Mouse (Mus musculus) stomach, embryonic 15.5 days (tissue): ENCODE data around the gene Rhbdd1. TPM values are rescaled to one million over a fixed set of nuclear protein-coding genes. Genes with fewer than 3 reads are reported as not detected.

ENCODE experiments used
- ATAC-seq: fragments of 200-750 bp; cut with Nextera tagmentation; 2 replicates; pipeline ENCODE4 v1.8.0; 2017; ENCODE audit warnings: low read depth, moderate number of reproducible peaks, moderate TSS enrichment; ENCODE audit not compliant: insufficient read depth, low FRiP score
- H3K27ac ChIP-seq: fragments of 300-500 bp; sonication (generic); 2 replicates; pipeline ENCODE4 v1.5.1; 2015; ENCODE audit warnings: mild to moderate bottlenecking, inconsistent platforms
- H3K27me3 ChIP-seq: fragments of 300-500 bp; sonication (generic); replicated peaks from 2 replicates; pipeline ENCODE4 v1.6.1; 2015; ENCODE audit warnings: inconsistent platforms
- H3K36me3 ChIP-seq: fragments of 300-500 bp; sonication (generic); 2 replicates; pipeline ENCODE4 v1.6.1; 2015; ENCODE audit warnings: inconsistent platforms
- H3K4me1 ChIP-seq: fragments of 300-500 bp; sonication (generic); 2 replicates; pipeline ENCODE4 v1.6.1; 2015; ENCODE audit warnings: inconsistent platforms
- H3K4me2 ChIP-seq: fragments of 300-500 bp; sonication (generic); 2 replicates; pipeline ENCODE4 v1.6.1; 2015; ENCODE audit warnings: mild to moderate bottlenecking, inconsistent platforms
- H3K4me3 ChIP-seq: fragments of 300-500 bp; sonication (generic); replicated peaks from 2 replicates; pipeline ENCODE4 v1.5.1; 2015; ENCODE audit warnings: inconsistent platforms
- H3K9ac ChIP-seq: fragments of 300-500 bp; sonication (generic); 2 replicates; pipeline ENCODE4 v1.6.1; 2015; ENCODE audit warnings: inconsistent platforms
- H3K9me3 ChIP-seq: fragments of 300-500 bp; sonication (generic); 2 replicates; pipeline ENCODE4 v1.6.1; 2016; ENCODE audit warnings: inconsistent platforms
- WGBS: fragments of 180-500 bp; shearing (Covaris S2); methylation state at CpG from one replicate; pipeline ENCODE4 v1.1.7; 2015; 5-methylcytosine and 5-hydroxymethylcytosine counted together
- polyA plus RNA-seq: library from polyadenylated mRNA; unstranded; fragments of >200 nt; fragmentation: Nextera tagmentation; extraction: Ambion mirVana; gene quantifications from 2 replicates; pipeline ENCODE4 v1.2.1, GENCODE M21; 2015

Rhbdd1 gene
- polyA plus RNA-seq, 1 experiment from 2014 or later: 10.7 TPM

DNA sequence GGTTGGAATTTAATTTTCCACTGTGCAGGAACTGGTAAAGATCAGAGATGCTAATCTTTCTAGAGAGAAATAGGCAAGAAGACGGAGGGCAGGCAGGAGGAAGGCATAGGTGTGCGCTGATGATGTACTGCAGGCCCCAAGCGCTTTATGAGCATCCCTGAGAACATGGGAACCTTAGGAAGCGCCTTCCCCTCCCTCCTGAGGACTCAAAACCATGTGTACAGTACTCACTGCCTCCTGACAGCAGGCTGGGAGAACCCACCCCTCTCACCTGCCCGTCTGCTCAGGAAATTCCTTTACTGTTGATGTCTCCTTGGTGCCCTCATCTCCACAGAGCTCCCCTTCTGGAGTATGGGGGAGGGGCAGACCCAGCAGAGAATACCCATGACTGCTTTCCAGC, 95.3 kb downstream of the Rhbdd1 start:
- Histone ChIP-seq H3K4me1 (no peaks in the 10 kb centered on the region), H3K9ac (no peak overlapping the region), H3K9me3 (no peaks in the 10 kb centered on the region), H3K27ac (no peak overlapping the region), H3K4me3 (no peak overlapping the region), H3K27me3 (no peaks in the 10 kb centered on the region), H3K36me3 (no peaks in the 10 kb centered on the region), H3K4me2 (no peak overlapping the region)
- 67% methylated on average over 5 of the region's 5 CpGs for WGBS
- no peak for ATAC-seq

DNA sequence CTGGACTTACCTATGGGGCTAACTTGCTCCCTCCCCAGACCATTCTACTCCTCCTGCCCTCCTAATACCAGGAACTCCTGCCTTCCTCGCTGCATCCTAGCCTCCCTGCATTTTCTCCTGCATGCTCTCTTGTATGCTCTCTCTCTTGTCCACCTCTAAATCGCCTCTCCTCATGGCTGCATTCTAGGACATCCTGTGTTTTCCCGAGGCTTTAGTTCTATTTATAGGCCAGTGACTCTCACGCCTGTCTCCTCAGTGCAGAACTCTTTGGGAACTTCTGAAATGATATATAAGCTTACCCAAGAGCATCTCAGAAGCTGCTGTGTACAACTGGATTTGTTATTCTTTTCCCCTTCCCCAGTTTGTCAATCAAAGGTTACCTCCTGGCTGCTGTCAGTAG, 95.8 kb downstream of the Rhbdd1 start:
- WGBS: 44% methylated on average over 4 of the region's 4 CpGs
- no peak for ATAC-seq

DNA sequence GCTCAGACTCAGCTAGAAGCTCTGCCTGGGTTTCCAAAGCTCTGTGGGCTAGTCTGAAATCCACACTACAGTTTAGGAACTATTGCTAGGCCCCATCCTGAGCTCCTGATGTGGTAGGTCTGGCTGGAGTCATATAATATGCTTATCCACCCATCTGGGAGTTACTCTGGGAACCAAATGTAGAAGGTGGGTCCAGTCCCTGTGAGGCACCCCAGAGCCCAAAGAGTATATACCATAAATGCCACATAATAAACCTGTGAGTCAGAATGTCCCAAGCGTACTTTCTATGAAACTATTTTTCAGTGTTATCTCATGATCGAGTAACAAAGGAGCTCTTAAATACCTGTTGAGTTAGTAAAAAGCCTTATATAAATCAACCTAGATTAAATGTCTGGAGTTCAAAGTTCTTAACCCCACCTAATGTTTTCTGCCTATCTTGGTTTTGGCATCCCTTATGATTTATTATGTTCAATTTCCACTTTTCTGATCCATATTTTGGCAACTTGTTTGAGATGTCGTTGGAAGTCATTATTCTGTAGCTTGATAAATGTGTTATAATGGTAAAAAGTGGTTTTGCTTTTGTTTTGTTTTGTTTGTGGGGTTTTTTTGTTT, 98.3 kb downstream of the Rhbdd1 start:
- Histone ChIP-seq H3K9me3 (no peaks in the 10 kb centered on the region), H3K27ac (no peak overlapping the region), H3K27me3 (no peaks in the 10 kb centered on the region), H3K4me3 (no peak overlapping the region), H3K36me3 (no peaks in the 10 kb centered on the region), H3K4me1 (no peaks in the 10 kb centered on the region), H3K4me2 (no peak overlapping the region), H3K9ac (no peak overlapping the region)
- ATAC-seq: no peak
- WGBS: 65% methylated on average over 3 of the region's 3 CpGs

More for the DNA sequence above, 95.8 kb downstream of the Rhbdd1 start:
- Histone ChIP-seq H3K27me3 (no peaks in the 10 kb centered on the region), H3K4me3 (no peak overlapping the region), H3K9me3 (no peaks in the 10 kb centered on the region), H3K9ac (no peak overlapping the region), H3K27ac (no peak overlapping the region), H3K4me2 (no peak overlapping the region), H3K4me1 (no peaks in the 10 kb centered on the region), H3K36me3 (no peaks in the 10 kb centered on the region)

DNA sequence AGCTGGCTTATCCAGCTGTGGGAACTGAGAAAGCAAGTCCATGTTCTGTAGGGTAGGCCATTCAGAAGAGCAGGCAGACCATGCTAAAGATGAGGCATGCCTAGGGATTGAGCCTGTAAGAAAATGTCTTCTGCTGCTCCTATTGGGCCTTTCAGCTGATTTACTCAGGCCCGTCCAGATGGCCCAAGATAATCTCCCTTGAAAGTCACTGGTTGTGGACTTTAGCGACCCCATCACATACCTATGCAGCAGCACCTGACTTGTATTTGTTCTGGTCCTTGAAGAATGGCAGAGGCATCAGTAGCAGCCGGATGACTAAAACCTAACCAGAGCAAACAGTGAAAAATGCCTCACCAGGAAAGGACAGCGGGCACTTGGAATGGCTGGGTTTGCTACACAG, 99.4 kb downstream of the Rhbdd1 start:
- H3K27me3 ChIP-seq: no peaks in the 10 kb centered on the region
- WGBS: 67% methylated on average over 4 of the region's 4 CpGs
- ATAC-seq: no peak

DNA sequence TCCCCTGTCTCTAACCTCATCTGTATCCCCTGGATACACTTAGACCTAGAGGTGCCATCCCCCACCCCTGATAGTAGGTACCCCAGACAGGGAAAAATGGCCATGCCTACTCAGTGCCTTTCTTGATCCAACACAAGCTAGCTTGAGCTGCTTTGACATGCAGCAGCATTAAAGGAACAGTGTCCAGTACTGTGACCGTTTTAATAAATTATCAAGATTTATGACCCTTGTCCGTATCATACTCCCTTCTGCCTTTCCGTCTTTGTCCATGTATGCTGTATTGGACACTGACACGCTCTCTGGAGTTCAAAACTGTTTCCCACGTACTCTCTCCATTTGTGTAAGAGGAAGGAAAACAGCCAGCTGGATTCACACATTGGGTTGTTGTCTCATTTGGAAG, 111.5 kb downstream of the Rhbdd1 start:
- no peaks in the 10 kb centered on the region for H3K36me3 ChIP-seq
- H3K9ac ChIP-seq: no peak overlapping the region
- H3K27ac ChIP-seq: no peak overlapping the region
- no peak overlapping the region for H3K4me3 ChIP-seq
- H3K4me2 ChIP-seq: no peak overlapping the region
- 82% methylated on average over 5 of the region's 5 CpGs for WGBS
- no peaks in the 10 kb centered on the region for H3K9me3 ChIP-seq
- no peaks in the 10 kb centered on the region for H3K27me3 ChIP-seq
- ATAC-seq: no peak
- H3K4me1 ChIP-seq: no peaks in the 10 kb centered on the region

More for the DNA sequence above, 99.4 kb downstream of the Rhbdd1 start:
- Histone ChIP-seq H3K9ac (no peak overlapping the region), H3K4me3 (no peak overlapping the region), H3K9me3 (no peaks in the 10 kb centered on the region), H3K4me2 (no peak overlapping the region), H3K27ac (no peak overlapping the region), H3K36me3 (no peaks in the 10 kb centered on the region), H3K4me1 (no peaks in the 10 kb centered on the region)

DNA sequence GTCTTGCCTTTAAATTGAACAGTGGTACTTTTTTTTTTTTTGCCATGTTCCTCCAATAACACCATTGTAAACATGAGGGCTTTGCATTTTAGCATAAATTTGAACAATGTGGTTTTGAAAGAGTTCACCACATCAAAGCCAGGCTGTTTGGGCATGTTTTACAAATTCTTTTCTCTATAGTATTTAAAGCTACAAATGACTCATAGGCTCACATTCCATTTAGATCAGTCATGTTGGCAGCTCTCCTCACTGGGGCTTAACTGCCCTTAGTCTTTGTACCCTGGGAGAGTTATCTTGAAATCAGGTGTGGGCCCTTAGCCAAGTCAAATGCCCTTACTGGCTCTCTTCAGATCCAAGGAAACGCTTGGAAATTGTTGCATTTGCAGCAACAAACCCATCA, 112.8 kb downstream of the Rhbdd1 start:
- peak; percentile 88 for ATAC-seq
- Histone ChIP-seq H3K4me2 (no peak overlapping the region), H3K9ac (no peak overlapping the region), H3K36me3 (no peaks in the 10 kb centered on the region), H3K4me1 (no peaks in the 10 kb centered on the region), H3K4me3 (no peak overlapping the region), H3K9me3 (no peaks in the 10 kb centered on the region), H3K27ac (peak overlapping the region; percentile 22; the same call in 1 of the 2 replicates), H3K27me3 (no peaks in the 10 kb centered on the region)
- 16% methylated on average over 1 of the region's 1 CpGs for WGBS

DNA sequence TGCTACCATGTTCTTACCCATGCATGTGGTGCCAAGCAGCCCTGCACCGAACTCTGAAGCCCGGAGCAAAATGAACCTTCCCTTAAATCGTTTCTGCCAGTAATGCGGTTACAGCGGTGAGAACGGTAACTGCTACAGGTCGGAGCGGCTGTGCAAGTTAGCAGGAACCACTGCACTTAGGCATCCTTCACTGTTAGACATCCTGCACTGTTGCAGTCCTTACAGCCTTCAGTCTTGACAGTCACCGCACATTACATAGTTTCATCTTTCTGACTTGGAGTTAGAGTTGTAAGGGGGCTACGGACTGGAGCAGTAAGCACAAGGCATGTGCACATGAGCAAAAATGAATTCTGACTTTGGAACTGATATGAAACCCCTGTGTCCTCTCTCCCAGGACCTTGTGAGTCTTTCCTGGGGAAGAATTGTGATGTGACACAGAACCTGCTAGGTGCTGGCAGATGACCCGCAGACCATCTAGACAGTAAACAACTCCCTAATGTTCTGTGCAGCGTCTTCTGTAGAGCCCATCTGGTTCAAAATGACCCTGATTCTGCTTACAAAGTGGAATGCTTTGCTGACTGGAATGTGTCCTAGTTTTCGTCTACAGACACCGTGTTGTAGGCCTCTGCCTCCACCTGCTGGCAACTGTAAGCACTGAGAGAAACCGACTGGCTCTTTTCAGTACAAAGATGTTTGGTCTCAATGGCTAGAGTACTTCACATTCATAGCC, 116.8 kb downstream of the Rhbdd1 start:
- no peak overlapping the region for H3K27ac ChIP-seq
- H3K9me3 ChIP-seq: no peaks in the 10 kb centered on the region
- 58% methylated on average over 15 of the region's 15 CpGs for WGBS
- H3K4me1 ChIP-seq: no peaks in the 10 kb centered on the region
- no peaks in the 10 kb centered on the region for H3K27me3 ChIP-seq
- H3K9ac ChIP-seq: no peak overlapping the region
- no peak for ATAC-seq
- no peaks in the 10 kb centered on the region for H3K36me3 ChIP-seq
- no peak overlapping the region for H3K4me3 ChIP-seq
- no peak overlapping the region for H3K4me2 ChIP-seq

DNA sequence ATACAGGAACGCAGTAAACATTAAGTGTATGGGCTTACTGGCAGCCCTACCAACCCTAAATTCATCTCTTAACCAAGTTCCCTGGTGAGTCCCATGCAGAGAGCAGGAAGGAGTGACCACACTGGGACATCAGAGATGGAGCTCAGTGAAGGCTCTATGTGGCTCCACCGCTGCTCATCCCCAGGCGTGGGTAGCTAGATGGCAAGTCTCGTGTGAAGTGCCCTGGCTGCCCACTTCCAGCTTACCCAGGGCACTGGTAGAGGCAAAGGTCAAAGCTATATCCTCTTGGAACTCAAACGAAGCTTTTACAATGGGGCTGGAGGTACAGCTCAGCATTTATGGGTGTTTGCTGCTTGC, 117.4 kb downstream of the Rhbdd1 start:
- ATAC-seq: no peak
- WGBS: 70% methylated on average over 5 of the region's 5 CpGs
- H3K36me3 ChIP-seq: no peaks in the 10 kb centered on the region
- no peaks in the 10 kb centered on the region for H3K27me3 ChIP-seq
- no peak overlapping the region for H3K27ac ChIP-seq
- H3K4me3 ChIP-seq: no peak overlapping the region
- H3K4me1 ChIP-seq: no peaks in the 10 kb centered on the region
- no peak overlapping the region for H3K4me2 ChIP-seq
- H3K9ac ChIP-seq: no peak overlapping the region
- H3K9me3 ChIP-seq: no peaks in the 10 kb centered on the region

DNA sequence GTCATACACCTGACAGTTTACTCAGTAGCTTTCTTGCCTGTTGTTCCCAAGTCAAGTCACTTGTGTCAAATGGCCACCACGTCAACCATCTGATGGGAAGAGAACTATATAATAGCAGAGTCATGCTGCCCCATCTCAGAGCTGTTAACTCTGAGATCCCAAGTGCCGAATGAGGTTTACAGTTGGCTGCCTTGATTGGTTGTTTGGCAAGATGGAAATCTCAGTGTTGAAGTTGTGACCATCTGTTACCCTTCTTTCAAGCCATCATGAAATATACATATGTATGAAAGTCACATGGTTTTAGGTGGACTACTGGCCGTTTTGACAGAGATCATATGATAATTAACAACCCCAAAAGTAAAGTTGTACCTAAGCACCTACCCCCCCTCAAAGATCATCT, 121.0 kb downstream of the Rhbdd1 start:
- Histone ChIP-seq H3K27ac (no peak overlapping the region), H3K4me2 (no peak overlapping the region), H3K9ac (no peak overlapping the region), H3K9me3 (no peaks in the 10 kb centered on the region), H3K36me3 (no peaks in the 10 kb centered on the region), H3K4me3 (no peak overlapping the region), H3K27me3 (no peaks in the 10 kb centered on the region), H3K4me1 (no peaks in the 10 kb centered on the region)
- no peak for ATAC-seq
- 80% methylated on average over 3 of the region's 3 CpGs for WGBS

DNA sequence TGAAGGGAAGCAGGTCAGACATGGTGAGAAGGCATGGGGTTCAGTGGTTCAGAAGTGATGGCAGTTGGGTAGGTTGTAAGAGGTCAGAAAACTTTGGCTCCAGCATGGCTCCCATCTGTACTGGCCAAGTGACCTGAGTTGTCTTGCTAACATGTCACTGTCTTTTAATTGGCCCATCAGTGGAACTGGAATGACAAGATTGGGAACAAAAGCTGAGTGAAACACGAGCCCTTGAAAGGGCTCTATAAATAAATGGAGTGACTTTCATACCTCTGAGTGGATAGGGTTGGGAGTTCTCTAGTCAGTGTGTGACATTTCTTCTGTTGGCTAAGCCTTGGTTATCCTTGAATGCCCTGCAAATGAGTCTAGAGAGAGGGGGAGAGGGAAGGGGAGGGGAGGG, 123.9 kb downstream of the Rhbdd1 start:
- no peak for ATAC-seq
- H3K9ac ChIP-seq: no peak overlapping the region
- WGBS: 48% methylated on average over 1 of the region's 1 CpGs

DNA sequence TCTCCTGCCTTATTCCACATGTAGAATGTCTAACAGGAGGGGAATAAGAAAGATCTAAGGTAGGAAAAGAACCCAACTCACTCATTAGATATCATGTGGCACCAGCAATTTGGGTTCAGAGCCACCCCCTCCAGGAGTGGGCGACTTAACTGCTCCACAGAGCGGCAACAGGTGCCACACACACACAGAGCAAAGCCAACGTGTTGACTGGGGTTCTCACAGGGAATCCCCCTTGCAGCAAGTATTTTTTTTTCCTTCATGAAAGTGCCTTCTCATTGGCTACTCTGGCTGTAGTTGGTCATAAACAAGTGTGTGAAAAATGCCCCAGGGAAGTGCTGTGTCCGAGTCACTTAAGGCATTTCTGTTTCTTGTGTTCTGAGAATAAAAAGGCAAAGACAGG, 127.3 kb downstream of the Rhbdd1 start:
- H3K4me2 ChIP-seq: no peak overlapping the region
- no peaks in the 10 kb centered on the region for H3K9me3 ChIP-seq
- H3K9ac ChIP-seq: no peak overlapping the region
- no peaks in the 10 kb centered on the region for H3K36me3 ChIP-seq
- WGBS: 48% methylated on average over 4 of the region's 4 CpGs
- no peak overlapping the region for H3K4me3 ChIP-seq
- H3K27ac ChIP-seq: no peak overlapping the region
- no peaks in the 10 kb centered on the region for H3K4me1 ChIP-seq
- no peak for ATAC-seq
- H3K27me3 ChIP-seq: no peaks in the 10 kb centered on the region

More for the DNA sequence above, 123.9 kb downstream of the Rhbdd1 start:
- Histone ChIP-seq H3K4me1 (no peaks in the 10 kb centered on the region), H3K27me3 (no peaks in the 10 kb centered on the region), H3K4me2 (no peak overlapping the region), H3K4me3 (no peak overlapping the region), H3K27ac (no peak overlapping the region), H3K36me3 (no peaks in the 10 kb centered on the region), H3K9me3 (no peaks in the 10 kb centered on the region)

DNA sequence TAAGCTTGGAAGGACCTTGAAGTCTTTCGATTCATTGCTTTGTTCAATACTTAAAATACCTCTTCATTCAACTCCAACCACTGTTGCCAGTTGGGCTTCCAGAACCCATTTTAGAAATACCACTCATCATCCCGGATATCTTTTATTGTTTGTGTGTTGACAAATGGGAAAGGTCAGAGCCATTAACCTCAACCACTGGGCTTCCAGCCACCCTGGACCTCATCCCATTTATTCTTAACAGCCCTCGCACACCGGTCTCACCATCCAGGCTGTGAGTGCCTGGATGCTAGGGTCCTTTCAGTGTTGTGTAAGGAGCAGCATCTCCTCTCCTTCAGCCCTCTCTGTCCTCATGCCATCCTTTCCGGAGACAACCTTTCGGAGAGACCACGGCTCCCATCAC, 129.8 kb downstream of the Rhbdd1 start:
- Histone ChIP-seq H3K4me3 (no peak overlapping the region), H3K4me1 (no peaks in the 10 kb centered on the region), H3K36me3 (no peaks in the 10 kb centered on the region), H3K4me2 (no peak overlapping the region), H3K9ac (no peak overlapping the region), H3K9me3 (no peaks in the 10 kb centered on the region), H3K27ac (no peak overlapping the region), H3K27me3 (no peaks in the 10 kb centered on the region)
- WGBS: 69% methylated on average over 7 of the region's 7 CpGs
- no peak for ATAC-seq
